Mouse (Mus musculus) CD4-positive, CD25-positive, alpha-beta regulatory T cell, adult 2 months (primary cell): ENCODE data around the gene Klhl40.

Experiments used
- DNase-seq: peaks from one replicate; pipeline ENCODE4 v3.0.0-alpha.2; 2012; ENCODE audit warnings: low read depth, low spot score

Klhl40 gene

GRCm38 (mm10) chr9:121826356-121826755 lies 48.9 kb downstream of the Klhl40 start:
- no peak for DNase-seq

- no peak for DNase-seq
Measured at GRCm38 (mm10) chr9:121828314-121828713, 50.9 kb downstream of the Klhl40 start.

GRCm38 (mm10) chr9:121829270-121829992 lies 52.0 kb downstream of the Klhl40 start:
- no peak for DNase-seq

- peak; percentile 70 for DNase-seq
Measured at GRCm38 (mm10) chr9:121830243-121830955, 53.0 kb downstream of the Klhl40 start.

- DNase-seq = peak; percentile 85
Measured at GRCm38 (mm10) chr9:121830956-121831293, 53.5 kb downstream of the Klhl40 start.
